Mouse (Mus musculus): Measurements from ENCODE around the gene Rapgefl1. TPM values are rescaled to one million over a fixed set of nuclear protein-coding genes. Genes with fewer than 3 reads are reported as not detected.

The Rapgefl1 gene
- polyA plus RNA-seq, 1 experiment from 2014 or later = 2.2 TPM

DNA sequence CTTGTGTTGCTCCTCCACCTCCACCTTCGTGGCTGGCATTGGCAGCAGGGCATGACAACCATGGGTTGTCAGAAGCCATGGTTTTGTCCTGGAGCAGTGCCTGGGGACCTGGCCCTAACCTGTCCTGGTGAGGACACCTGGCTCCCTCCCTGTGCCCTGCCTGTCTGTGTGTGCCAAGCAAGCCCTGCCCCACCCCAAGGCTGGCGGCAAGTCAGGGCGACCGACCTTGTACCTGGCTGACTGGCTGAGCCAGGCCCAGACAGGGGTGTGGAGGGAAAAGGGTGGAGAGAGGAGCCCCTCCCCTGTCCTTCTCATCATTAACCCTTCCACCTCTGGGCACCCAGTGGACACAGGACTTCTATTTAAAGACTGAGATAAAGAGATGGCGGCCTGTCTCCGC is 2.8 kb downstream of the Rapgefl1 start:
- peaks cover 12% of the 10 kb centered on the region for H3K27me3 ChIP-seq (ENCODE audit: control insufficient read depth, insufficient read depth, low read length)

DNA sequence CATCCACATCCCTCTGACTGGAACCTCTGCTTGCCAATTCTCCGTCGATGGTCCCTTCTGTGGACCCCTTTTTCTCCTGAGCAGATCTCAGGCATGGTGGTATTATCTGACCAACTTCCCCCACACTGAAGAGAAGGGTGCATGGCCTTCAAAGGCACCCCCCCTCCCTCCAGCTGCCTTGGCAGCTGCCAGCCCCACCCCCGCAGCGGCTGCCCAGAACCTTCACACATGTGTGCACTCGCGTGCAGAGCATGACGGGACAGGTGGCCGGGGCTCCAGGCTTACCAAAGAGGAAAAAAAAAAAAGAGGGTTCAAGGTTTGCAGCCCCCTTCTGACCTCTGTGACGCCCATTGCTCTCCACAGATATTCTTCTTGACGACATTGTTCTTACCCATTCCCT is 3.3 kb downstream of the Rapgefl1 start:
- WGBS = 59% methylated on average over 10 of the region's 10 CpGs
- no peak overlapping the region for H3K27ac ChIP-seq (replicated peaks; ENCODE audit: low read depth, low read length)
- H3K4me1 ChIP-seq (ENCODE audit: control insufficient read depth, insufficient read depth, low read length) = peaks cover 7% of the 10 kb centered on the region; the same call in 1 of the 2 replicates
- DNase-seq (ENCODE audit: low spot score) (no peak), ATAC-seq (ENCODE audit: insufficient number of reproducible peaks, low FRiP score, low TSS enrichment, low read depth) (no peak)
- no peak overlapping the region for H3K9ac ChIP-seq (ENCODE audit: low read length)
- H3K36me3 ChIP-seq (ENCODE audit: control insufficient read depth, insufficient read depth, low read length) = no peaks in the 10 kb centered on the region
- H3K9me3 ChIP-seq (ENCODE audit: control insufficient read depth, low read length) = no peaks in the 10 kb centered on the region
- H3K4me3 ChIP-seq (ENCODE audit: low read depth, low read length) = no peak overlapping the region
- H3K4me2 ChIP-seq (ENCODE audit: low read depth, severe bottlenecking) = no peak overlapping the region
- H3K27me3 ChIP-seq (ENCODE audit: control insufficient read depth, insufficient read depth, low read length) = peaks cover 12% of the 10 kb centered on the region

More for the DNA sequence above, 2.8 kb downstream of the Rapgefl1 start:
- ATAC-seq (ENCODE audit: insufficient number of reproducible peaks, low FRiP score, low TSS enrichment, low read depth) (no peak), DNase-seq (ENCODE audit: low spot score) (no peak)
- Histone ChIP-seq H3K4me2 (ENCODE audit: low read depth, severe bottlenecking) (no peak overlapping the region), H3K27ac (replicated peaks; ENCODE audit: low read depth, low read length) (no peak overlapping the region), H3K9me3 (ENCODE audit: control insufficient read depth, low read length) (no peaks in the 10 kb centered on the region), H3K4me1 (ENCODE audit: control insufficient read depth, insufficient read depth, low read length) (peaks cover 7% of the 10 kb centered on the region; the same call in 1 of the 2 replicates), H3K4me3 (ENCODE audit: low read depth, low read length) (no peak overlapping the region), H3K9ac (ENCODE audit: low read length) (no peak overlapping the region), H3K36me3 (ENCODE audit: control insufficient read depth, insufficient read depth, low read length) (0 out of 2 replicates have a peak, but pooled peaks cover 4% of the 10 kb centered on the region)
- 52% methylated on average over 6 of the region's 6 CpGs for WGBS

DNA sequence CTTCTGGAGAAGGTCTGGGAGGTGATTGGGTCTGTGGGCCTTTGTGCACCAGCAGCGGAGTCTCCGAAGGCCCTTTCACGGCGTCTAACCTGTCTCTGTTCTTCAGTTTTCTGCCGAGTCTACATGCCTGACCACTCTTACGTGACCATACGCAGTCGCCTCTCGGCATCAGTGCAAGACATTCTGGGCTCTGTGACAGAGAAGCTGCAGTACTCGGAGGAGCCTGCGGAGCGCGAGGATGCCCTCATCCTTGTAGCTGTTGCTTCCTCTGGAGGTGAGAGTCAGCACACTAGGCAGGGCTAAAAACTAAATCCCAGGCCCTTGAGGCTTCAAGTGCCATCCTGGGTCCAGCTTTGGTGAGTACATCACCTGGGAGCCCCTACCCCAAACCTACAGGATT is 9.4 kb downstream of the Rapgefl1 start:
- no peak overlapping the region for H3K4me3 ChIP-seq (ENCODE audit: low read depth, low read length)

DNA sequence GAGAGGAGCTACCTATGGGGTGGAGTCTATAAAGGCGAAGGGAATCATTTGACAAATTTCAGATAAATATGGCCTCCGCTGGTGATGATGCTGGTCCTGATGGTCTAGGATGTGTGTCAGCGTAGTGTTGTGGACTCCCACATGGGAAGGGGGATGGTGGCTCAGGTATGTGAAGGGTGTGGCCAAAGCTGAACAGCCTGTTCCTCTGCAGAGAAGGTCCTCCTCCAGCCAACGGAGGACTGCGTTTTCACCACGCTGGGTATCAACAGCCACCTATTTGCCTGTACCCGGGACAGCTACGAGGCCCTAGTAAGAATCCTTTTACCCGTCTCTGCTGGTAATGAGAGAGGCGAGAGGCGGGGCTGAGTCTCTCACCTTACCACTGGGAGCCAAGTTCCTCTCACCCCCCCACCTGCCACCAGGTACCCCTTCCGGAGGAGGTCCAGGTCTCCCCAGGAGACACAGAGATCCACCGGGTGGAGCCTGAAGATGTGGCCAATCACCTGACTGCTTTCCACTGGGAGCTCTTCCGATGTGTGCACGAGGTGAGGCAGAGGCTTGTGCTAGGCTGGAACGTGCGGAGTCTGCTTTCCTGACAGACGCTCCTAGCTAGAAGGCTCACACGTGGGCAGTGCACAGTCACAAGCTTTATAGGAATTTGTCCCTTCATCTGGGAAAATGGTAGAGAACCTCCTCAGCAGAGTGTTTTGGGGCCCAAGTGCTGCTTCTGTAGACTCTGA is 10.4 kb downstream of the Rapgefl1 start:
- H3K9me3 ChIP-seq (ENCODE audit: control insufficient read depth, low read length) = no peaks in the 10 kb centered on the region
- H3K4me2 ChIP-seq (ENCODE audit: low read depth, severe bottlenecking) = no peak overlapping the region
- H3K9ac ChIP-seq (ENCODE audit: low read length) = no peak overlapping the region
- ATAC-seq (ENCODE audit: insufficient number of reproducible peaks, low FRiP score, low TSS enrichment, low read depth) (no peak), DNase-seq (ENCODE audit: low spot score) (no peak)
- H3K27ac ChIP-seq (replicated peaks; ENCODE audit: low read depth, low read length) = no peak overlapping the region
- no peak overlapping the region for H3K4me3 ChIP-seq (ENCODE audit: low read depth, low read length)
- no peaks in the 10 kb centered on the region for H3K36me3 ChIP-seq (ENCODE audit: control insufficient read depth, insufficient read depth, low read length)
- H3K4me1 ChIP-seq (ENCODE audit: control insufficient read depth, insufficient read depth, low read length) = peaks cover 11% of the 10 kb centered on the region
- 53% methylated on average over 19 of the region's 19 CpGs for WGBS
- H3K27me3 ChIP-seq (ENCODE audit: control insufficient read depth, insufficient read depth, low read length) = no peaks in the 10 kb centered on the region

More for the DNA sequence above, 9.4 kb downstream of the Rapgefl1 start:
- H3K36me3 ChIP-seq (ENCODE audit: control insufficient read depth, insufficient read depth, low read length) = no peaks in the 10 kb centered on the region
- no peak overlapping the region for H3K4me2 ChIP-seq (ENCODE audit: low read depth, severe bottlenecking)
- H3K9ac ChIP-seq (ENCODE audit: low read length) = no peak overlapping the region
- WGBS = 51% methylated on average over 13 of the region's 13 CpGs
- DNase-seq (ENCODE audit: low spot score) (no peak), ATAC-seq (ENCODE audit: insufficient number of reproducible peaks, low FRiP score, low TSS enrichment, low read depth) (no peak)
- no peaks in the 10 kb centered on the region for H3K9me3 ChIP-seq (ENCODE audit: control insufficient read depth, low read length)
- H3K4me1 ChIP-seq (ENCODE audit: control insufficient read depth, insufficient read depth, low read length) = peaks cover 11% of the 10 kb centered on the region
- H3K27ac ChIP-seq (replicated peaks; ENCODE audit: low read depth, low read length) = no peak overlapping the region
- no peaks in the 10 kb centered on the region for H3K27me3 ChIP-seq (ENCODE audit: control insufficient read depth, insufficient read depth, low read length)

DNA sequence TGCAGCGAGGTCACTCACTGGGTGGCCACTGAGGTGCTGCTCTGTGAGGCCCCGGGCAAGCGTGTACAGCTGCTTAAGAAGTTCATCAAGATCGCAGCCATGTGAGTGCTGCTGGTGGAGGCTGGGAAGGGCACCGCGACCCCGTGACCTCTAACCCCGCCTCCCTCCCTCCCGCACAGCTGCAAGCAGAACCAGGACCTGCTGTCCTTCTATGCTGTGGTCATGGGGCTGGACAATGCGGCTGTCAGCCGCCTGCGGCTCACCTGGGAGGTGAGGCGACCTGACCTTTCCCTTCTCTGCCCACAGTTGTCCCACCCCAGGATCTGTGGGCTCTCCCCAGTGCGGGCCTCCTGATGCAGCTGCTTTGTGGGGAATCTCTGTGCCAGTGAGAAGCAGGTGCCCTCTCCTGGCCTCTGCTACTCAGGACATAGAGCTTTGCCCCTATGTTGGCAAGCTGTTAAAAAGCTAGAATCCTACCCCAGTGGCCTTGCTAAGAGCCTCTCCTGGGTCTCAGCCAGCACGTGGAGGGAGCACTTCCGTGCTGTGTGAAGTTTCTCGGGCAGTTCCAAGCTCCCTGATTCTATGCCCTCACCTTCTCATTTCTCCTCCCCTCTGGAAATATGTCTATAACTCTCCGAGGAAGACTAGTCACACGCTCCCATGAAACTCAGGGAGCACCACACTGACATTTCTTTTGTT is 12.8 kb downstream of the Rapgefl1 start:
- WGBS = 13% methylated on average over 19 of the region's 19 CpGs
- ATAC-seq (ENCODE audit: insufficient number of reproducible peaks, low FRiP score, low TSS enrichment, low read depth) (peak; percentile 17; the same call in 1 of the 2 replicates), DNase-seq (ENCODE audit: low spot score) (peak; percentile 53)
- Histone ChIP-seq H3K4me3 (ENCODE audit: low read depth, low read length) (no peak overlapping the region), H3K9ac (ENCODE audit: low read length) (no peak overlapping the region), H3K4me2 (ENCODE audit: low read depth, severe bottlenecking) (peak overlapping the region; percentile 13), H3K4me1 (ENCODE audit: control insufficient read depth, insufficient read depth, low read length) (peaks cover 18% of the 10 kb centered on the region), H3K9me3 (ENCODE audit: control insufficient read depth, low read length) (no peaks in the 10 kb centered on the region), H3K27me3 (ENCODE audit: control insufficient read depth, insufficient read depth, low read length) (no peaks in the 10 kb centered on the region), H3K27ac (replicated peaks; ENCODE audit: low read depth, low read length) (no peak overlapping the region), H3K36me3 (ENCODE audit: control insufficient read depth, insufficient read depth, low read length) (no peaks in the 10 kb centered on the region)

DNA sequence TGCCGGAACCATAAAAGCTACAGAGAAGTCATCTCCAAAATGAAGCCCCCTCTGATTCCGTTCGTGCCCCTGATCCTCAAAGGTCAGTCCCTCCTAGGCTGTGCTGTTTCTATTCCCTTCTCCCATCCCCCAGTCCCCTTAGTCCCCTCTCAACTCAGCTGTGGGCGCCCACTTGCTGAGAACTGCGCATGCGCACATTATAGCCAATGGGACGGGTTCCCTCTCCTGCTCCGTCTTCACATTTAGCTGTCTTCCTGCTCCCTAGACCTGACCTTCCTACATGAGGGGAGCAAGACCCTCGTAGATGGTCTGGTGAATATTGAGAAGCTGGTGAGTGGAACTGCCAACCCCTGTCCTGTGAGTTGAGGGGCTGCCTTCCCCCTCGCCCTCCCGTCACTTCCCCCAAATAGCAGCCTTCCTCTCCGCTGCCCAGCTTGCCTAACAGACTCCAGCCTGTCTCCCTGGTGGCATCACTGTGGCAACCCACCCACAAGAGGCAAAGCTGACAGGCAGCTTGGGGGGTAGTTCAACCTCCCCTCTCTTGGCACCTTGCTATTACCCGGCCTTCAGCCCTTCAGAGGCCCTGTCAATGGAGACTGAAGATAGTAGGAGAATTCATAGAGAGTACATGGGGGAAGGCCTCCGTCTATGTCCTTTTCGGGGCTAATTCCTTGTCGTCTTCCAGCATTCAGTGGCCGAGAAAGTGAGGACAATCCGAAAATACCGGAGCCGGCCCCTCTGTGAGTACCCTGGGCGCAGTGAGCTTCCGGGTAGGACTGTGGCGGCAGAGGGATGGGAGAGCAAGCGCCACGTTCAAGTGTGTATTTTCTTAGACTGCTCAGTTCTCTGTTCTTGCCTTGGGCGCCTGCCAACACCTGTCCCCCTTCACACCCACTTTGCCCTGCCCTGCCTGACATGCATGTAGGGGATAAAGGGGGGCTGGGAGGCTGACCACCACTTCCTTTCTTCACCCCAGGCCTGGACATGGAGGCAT is 13.8 kb downstream of the Rapgefl1 start:
- no peak overlapping the region for H3K4me2 ChIP-seq (ENCODE audit: low read depth, severe bottlenecking)
- H3K9ac ChIP-seq (ENCODE audit: low read length) = no peak overlapping the region
- no peak for ATAC-seq (ENCODE audit: insufficient number of reproducible peaks, low FRiP score, low TSS enrichment, low read depth)
- H3K4me3 ChIP-seq (ENCODE audit: low read depth, low read length) = no peak overlapping the region
- no peak for DNase-seq (ENCODE audit: low spot score)
- peaks cover 18% of the 10 kb centered on the region for H3K4me1 ChIP-seq (ENCODE audit: control insufficient read depth, insufficient read depth, low read length)
- no peaks in the 10 kb centered on the region for H3K36me3 ChIP-seq (ENCODE audit: control insufficient read depth, insufficient read depth, low read length)
- no peaks in the 10 kb centered on the region for H3K9me3 ChIP-seq (ENCODE audit: control insufficient read depth, low read length)
- no peaks in the 10 kb centered on the region for H3K27me3 ChIP-seq (ENCODE audit: control insufficient read depth, insufficient read depth, low read length)
- 71% methylated on average over 26 of the region's 26 CpGs for WGBS
- H3K27ac ChIP-seq (replicated peaks; ENCODE audit: low read depth, low read length) = no peak overlapping the region

DNA sequence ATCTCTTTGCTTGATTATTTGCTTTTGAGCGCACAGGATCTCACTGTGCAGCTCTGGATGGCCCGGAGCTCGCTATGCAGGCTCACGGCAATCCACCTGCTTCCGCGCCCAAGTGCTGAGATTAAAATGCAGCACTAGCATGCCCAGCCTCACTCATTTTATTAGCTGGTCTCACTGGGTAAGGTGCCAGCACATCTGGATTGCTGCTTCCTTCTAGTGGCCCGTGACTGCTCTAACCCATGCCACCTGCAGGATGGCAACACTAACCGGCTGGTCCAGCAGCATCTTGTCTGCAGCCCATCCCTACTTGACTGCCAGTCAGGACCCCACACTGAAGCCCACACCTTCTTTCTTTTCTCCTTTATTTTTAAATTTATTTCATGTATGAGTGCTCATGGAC is 17.5 kb downstream of the Rapgefl1 start:
- ATAC-seq (ENCODE audit: insufficient number of reproducible peaks, low FRiP score, low TSS enrichment, low read depth) (no peak), DNase-seq (ENCODE audit: low spot score) (no peak)
- Histone ChIP-seq H3K4me2 (ENCODE audit: low read depth, severe bottlenecking) (no peak overlapping the region), H3K27ac (replicated peaks; ENCODE audit: low read depth, low read length) (no peak overlapping the region), H3K9ac (ENCODE audit: low read length) (no peak overlapping the region), H3K4me1 (ENCODE audit: control insufficient read depth, insufficient read depth, low read length) (peaks cover 16% of the 10 kb centered on the region), H3K36me3 (ENCODE audit: control insufficient read depth, insufficient read depth, low read length) (no peaks in the 10 kb centered on the region), H3K4me3 (ENCODE audit: low read depth, low read length) (no peak overlapping the region), H3K27me3 (ENCODE audit: control insufficient read depth, insufficient read depth, low read length) (no peaks in the 10 kb centered on the region), H3K9me3 (ENCODE audit: control insufficient read depth, low read length) (no peaks in the 10 kb centered on the region)
- 92% methylated on average over 8 of the region's 8 CpGs for WGBS

DNA sequence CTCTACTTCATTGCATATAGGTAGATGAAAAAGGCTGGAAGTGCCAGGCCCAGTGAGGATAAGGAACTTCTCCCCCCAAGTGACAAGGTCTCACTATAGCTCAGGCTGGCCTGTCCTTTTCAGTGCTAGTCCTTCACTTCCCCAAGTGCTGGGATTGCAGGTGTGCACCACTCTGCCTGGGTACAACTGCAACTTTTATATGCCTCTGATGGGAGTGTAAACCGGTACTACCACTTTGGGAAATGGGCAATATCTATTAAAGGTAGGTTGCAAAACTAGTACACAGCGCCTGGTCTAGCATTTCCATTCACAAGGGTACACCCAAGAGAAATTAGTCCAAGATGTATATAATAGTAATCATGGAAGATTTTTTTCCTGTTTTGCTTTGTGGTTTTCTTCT is 18.1 kb downstream of the Rapgefl1 start:
- ATAC-seq (ENCODE audit: insufficient number of reproducible peaks, low FRiP score, low TSS enrichment, low read depth) = no peak
- no peak overlapping the region for H3K9ac ChIP-seq (ENCODE audit: low read length)
- no peaks in the 10 kb centered on the region for H3K9me3 ChIP-seq (ENCODE audit: control insufficient read depth, low read length)
- no peak overlapping the region for H3K27ac ChIP-seq (replicated peaks; ENCODE audit: low read depth, low read length)
- H3K27me3 ChIP-seq (ENCODE audit: control insufficient read depth, insufficient read depth, low read length) = no peaks in the 10 kb centered on the region
- no peak overlapping the region for H3K4me3 ChIP-seq (ENCODE audit: low read depth, low read length)
- no peak for DNase-seq (ENCODE audit: low spot score)
- 90% methylated on average over 2 of the region's 2 CpGs for WGBS
- no peaks in the 10 kb centered on the region for H3K36me3 ChIP-seq (ENCODE audit: control insufficient read depth, insufficient read depth, low read length)
- H3K4me1 ChIP-seq (ENCODE audit: control insufficient read depth, insufficient read depth, low read length) = peaks cover 11% of the 10 kb centered on the region
- no peak overlapping the region for H3K4me2 ChIP-seq (ENCODE audit: low read depth, severe bottlenecking)

All from limb, embryonic 11.5 days (tissue).